Mouse (Mus musculus) liver, embryonic 11.5 days (tissue): ENCODE results near the gene Treml4. TPM values are rescaled to one million over a fixed set of nuclear protein-coding genes. Genes with fewer than 3 reads are reported as not detected.

Source experiments
- ATAC-seq: fragments of 200-750 bp; cut with Nextera tagmentation; replicated peaks from 2 replicates; pipeline ENCODE4 v1.8.0; 2017; ENCODE audit warnings: moderate number of reproducible peaks, mild to moderate bottlenecking, moderate TSS enrichment, moderate library complexity; ENCODE audit not compliant: low FRiP score
- DNase-seq: peaks from one replicate; pipeline ENCODE4 v3.0.0-alpha.2; 2017; ENCODE audit warnings: low spot score
- H3K27ac ChIP-seq: fragments of 300-500 bp; sonication (generic); 2 replicates; pipeline ENCODE4 v1.5.1; 2014; ENCODE audit warnings: mild to moderate bottlenecking, low read depth, low read length, control low read depth
- H3K27me3 ChIP-seq: fragments of 300-500 bp; sonication (generic); replicated peaks from 2 replicates; pipeline ENCODE4 v1.6.1; 2014; ENCODE audit warnings: low read length, mixed read lengths; ENCODE audit not compliant: control insufficient read depth, insufficient read depth
- H3K36me3 ChIP-seq: fragments of 300-500 bp; sonication (generic); 2 replicates; pipeline ENCODE4 v1.6.1; 2014; ENCODE audit warnings: mild to moderate bottlenecking, low read length, moderate library complexity, mixed read lengths; ENCODE audit not compliant: control insufficient read depth, insufficient read depth
- H3K4me1 ChIP-seq: fragments of 300-500 bp; sonication (generic); replicated peaks from 2 replicates; pipeline ENCODE4 v1.6.1; 2014; ENCODE audit warnings: low read length, mixed read lengths; ENCODE audit not compliant: control insufficient read depth, insufficient read depth
- H3K4me2 ChIP-seq: fragments of 300-500 bp; sonication (generic); 2 replicates; pipeline ENCODE4 v1.6.1; 2014; ENCODE audit warnings: mild to moderate bottlenecking, control low read depth, moderate library complexity
- H3K4me3 ChIP-seq: fragments of 300-500 bp; sonication (generic); 2 replicates; pipeline ENCODE4 v1.5.1; 2014; ENCODE audit warnings: low read depth, low read length, control low read depth
- H3K9ac ChIP-seq: fragments of 300-500 bp; sonication (generic); 2 replicates; pipeline ENCODE4 v1.6.1; 2014; ENCODE audit warnings: low read depth, low read length, control low read depth
- H3K9me3 ChIP-seq: fragments of 300-500 bp; sonication (generic); 2 replicates; pipeline ENCODE4 v1.6.1; 2016; ENCODE audit warnings: low read length, inconsistent platforms, mixed read lengths; ENCODE audit not compliant: control insufficient read depth
- WGBS: fragments of 180-500 bp; shearing (Covaris S2); extraction: QIAGEN DNeasy Blood & Tissue Kit; methylation state at CpG from one replicate; pipeline ENCODE4 v1.1.7; 2014; 5-methylcytosine and 5-hydroxymethylcytosine counted together
- polyA plus RNA-seq: library from polyadenylated mRNA; unstranded; fragments of >200 nt; fragmentation: Nextera tagmentation; extraction: Ambion mirVana; gene quantifications from 2 replicates; pipeline ENCODE4 v1.2.1, GENCODE M21; 2014

The Treml4 gene
- polyA plus RNA-seq, 1 experiment from 2014 or later, result 2.9 TPM

DNA sequence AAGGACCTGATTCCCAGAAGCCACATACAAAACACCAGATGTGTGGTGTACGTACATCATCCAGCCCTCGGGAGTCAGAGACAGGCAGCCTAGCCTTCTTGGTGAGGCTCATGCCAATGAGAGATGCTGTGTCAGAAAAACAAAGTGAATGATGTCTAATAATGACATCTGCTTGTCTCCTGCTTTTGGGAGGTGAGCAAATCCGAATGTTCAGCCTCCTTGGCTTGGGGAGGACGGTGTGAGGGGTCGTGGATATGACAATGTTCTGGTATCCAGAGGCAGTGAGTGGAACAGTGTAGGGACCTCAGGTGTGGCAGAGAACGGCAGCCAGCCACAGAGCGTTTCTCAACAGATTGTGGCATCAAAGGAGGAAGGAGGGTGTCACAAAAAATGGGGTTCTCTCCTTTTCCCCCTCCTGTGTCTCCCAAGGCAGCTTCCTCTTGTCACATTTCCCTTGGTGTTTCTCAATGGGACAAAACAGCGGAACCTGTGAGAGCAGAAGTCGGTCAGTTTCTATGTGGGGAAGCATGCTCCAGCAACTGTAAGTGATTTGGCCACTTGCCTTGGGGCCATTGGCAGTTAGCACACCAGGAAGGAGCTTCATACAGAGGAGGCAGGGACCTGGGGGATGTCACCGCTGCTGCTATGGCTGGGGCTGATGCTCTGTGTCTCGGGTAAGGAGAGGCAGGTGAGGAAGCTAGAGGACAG is 16.7 kb upstream of the Treml4 start, which contains the start of gene Trem3:
Gene Trem3 (plus strand): TSS at position 557 of the 708 bp plus-strand sequence.
- Histone ChIP-seq H3K9me3 (no peaks in the 10 kb centered on the region), H3K9ac (no peak within 1 kb of the TSS), H3K4me2 (no peak within 1 kb of the TSS), H3K27me3 (no peaks in the 10 kb centered on the region), H3K36me3 (no peaks in the 10 kb centered on the region), H3K4me3 (no peak within 1 kb of the TSS), H3K27ac (no peak within 1 kb of the TSS), H3K4me1 (no peaks in the 10 kb centered on the region)
- 75% methylated on average over 11 of the region's 11 CpGs for WGBS
- ATAC-seq (no peak), DNase-seq (no peak)

DNA sequence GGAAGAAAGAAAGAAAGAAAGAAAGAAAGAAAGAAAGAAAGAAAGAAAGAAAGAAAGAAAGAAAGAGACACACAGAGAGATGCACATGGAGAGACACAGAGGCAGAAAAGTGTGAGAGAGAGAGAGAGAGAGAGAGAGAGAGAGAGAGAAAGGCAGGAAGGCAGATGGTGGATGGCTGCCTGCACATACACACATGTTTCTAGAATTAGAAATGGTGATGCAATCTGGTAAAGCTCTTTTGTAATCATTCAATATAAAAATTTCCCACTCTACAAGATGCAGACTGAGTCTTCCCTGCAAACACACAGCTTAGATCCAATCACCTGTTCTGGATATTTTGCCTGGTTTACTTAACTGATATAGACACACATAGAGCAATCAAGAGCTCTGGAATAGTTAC is 15.1 kb upstream of the Treml4 start:
- Histone ChIP-seq H3K9ac (no peak overlapping the region), H3K4me2 (no peak overlapping the region), H3K4me3 (no peak overlapping the region), H3K36me3 (no peaks in the 10 kb centered on the region), H3K27ac (no peak overlapping the region), H3K27me3 (no peaks in the 10 kb centered on the region), H3K9me3 (no peaks in the 10 kb centered on the region), H3K4me1 (no peaks in the 10 kb centered on the region)
- ATAC-seq (no peak), DNase-seq (no peak)

DNA sequence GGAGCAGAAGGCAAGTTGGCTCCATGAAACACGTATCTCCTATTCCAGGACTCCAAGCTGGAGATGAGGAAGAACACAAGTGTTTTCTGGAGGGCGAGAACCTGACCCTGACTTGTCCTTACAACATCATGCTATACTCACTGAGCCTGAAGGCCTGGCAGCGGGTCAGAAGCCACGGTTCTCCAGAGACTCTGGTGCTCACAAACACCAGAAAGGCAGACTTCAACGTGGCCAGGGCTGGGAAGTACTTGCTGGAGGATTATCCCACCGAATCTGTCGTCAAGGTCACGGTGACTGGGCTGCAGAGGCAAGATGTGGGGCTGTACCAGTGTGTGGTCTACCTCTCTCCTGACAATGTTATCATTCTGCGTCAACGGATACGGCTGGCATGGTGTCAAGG is 14.6 kb upstream of the Treml4 start:
- H3K4me2 ChIP-seq, result no peak overlapping the region
- no peaks in the 10 kb centered on the region for H3K36me3 ChIP-seq
- 76% methylated on average over 11 of the region's 11 CpGs for WGBS
- H3K4me1 ChIP-seq, result no peaks in the 10 kb centered on the region
- H3K27ac ChIP-seq, result no peak overlapping the region
- no peak for DNase-seq
- no peak for ATAC-seq
- H3K27me3 ChIP-seq, result no peaks in the 10 kb centered on the region
- H3K9me3 ChIP-seq, result no peaks in the 10 kb centered on the region
- H3K9ac ChIP-seq, result no peak overlapping the region
- H3K4me3 ChIP-seq, result no peak overlapping the region

DNA sequence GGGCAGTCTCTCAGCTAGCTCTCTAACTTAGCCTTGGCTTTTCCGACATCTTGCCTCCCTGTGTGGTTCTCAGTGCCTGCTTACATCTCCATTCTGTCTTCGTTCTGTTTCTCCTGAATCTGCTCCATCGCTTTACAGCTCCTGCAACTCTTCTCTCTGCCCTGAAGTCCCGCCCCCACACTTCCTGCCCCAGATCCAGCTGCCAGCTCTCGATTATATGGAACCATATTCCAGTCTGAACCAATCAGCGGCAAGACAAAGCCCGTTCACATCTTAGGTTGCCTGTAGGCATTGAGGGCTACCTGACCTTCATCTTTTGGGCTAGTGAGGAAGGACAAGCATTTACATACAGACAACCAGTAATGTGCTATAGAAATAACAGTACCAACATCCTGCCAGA is 13.5 kb upstream of the Treml4 start:
- Histone ChIP-seq H3K4me3 (no peak overlapping the region), H3K4me2 (no peak overlapping the region), H3K9ac (no peak overlapping the region), H3K9me3 (no peaks in the 10 kb centered on the region), H3K27ac (no peak overlapping the region), H3K4me1 (no peaks in the 10 kb centered on the region), H3K27me3 (no peaks in the 10 kb centered on the region), H3K36me3 (no peaks in the 10 kb centered on the region)
- DNase-seq, result no peak
- WGBS, result 85% methylated on average over 7 of the region's 7 CpGs
- ATAC-seq, result no peak

DNA sequence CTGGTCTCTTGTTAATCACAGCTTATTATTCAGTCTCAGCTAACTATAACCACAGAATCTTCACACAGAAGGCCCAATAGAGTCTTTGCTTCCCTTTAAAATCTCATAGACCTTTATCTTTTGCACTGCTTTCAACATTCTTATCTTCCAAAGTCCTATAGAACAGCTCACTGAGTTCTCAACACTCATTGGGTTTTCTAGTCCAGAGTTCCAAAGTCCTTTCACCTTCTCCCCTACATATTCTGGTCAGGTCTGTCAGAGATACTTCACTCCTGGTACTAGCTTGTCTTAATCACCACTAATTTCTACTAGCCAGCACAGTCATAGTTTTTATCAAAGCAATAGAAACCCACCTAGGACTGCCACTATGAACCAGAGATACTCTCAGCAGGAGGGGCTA is 7.5 kb upstream of the Treml4 start:
- ATAC-seq (no peak), DNase-seq (no peak)
- no peaks in the 10 kb centered on the region for H3K4me1 ChIP-seq
- H3K27ac ChIP-seq, result no peak overlapping the region
- no peak overlapping the region for H3K4me2 ChIP-seq
- H3K27me3 ChIP-seq, result no peaks in the 10 kb centered on the region
- H3K9me3 ChIP-seq, result no peaks in the 10 kb centered on the region
- H3K36me3 ChIP-seq, result no peaks in the 10 kb centered on the region
- H3K4me3 ChIP-seq, result no peak overlapping the region
- H3K9ac ChIP-seq, result no peak overlapping the region

DNA sequence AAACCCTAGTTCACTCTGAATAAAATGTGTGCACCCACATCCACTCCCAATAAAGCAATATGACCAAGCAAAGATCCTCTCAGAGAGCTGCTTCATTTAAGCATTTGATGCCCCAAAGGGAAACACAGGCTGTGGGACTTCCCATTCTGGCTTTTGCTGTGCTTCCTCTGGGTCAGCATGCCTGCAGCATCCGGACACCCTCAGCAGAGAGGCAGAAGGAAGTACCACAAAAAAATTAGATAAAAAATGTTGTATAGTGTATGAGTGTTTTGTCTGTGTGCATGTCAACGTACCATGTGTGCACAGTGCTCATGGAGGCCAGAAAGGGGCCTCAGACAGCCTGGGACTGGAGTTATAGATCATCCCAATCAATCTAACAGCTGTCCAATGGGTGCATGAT is 2.2 kb upstream of the Treml4 start:
- Histone ChIP-seq H3K4me1 (peaks cover 4% of the 10 kb centered on the region; the same call in 1 of the 2 replicates), H3K27me3 (no peaks in the 10 kb centered on the region), H3K9me3 (no peaks in the 10 kb centered on the region), H3K4me2 (no peak overlapping the region), H3K36me3 (no peaks in the 10 kb centered on the region), H3K27ac (no peak overlapping the region), H3K4me3 (no peak overlapping the region), H3K9ac (no peak overlapping the region)
- no peak for DNase-seq
- ATAC-seq, result no peak
- WGBS, result 56% methylated on average over 2 of the region's 2 CpGs

DNA sequence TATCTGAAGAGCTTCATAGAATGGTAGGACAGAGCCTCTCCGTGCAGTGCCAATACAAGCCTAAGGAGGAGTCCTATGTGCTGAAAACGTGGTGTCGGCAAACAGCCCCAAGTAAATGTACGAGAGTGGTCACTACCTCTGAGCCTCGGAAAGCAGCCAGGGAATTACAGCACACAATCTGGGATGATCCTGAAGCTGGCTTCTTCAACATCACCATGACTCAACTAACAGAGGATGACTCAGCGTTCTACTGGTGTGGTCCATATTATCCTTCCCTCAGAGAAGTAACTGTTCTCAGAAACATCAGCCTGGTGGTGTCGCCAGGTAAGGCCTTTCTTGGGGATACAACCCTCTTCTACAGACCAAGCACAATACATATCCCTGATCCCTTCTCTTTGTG is 567 bp downstream of the Treml4 start:
- peak; percentile 29; the same call in 1 of the 2 replicates for ATAC-seq
- WGBS, result 88% methylated on average over 7 of the region's 7 CpGs

DNA sequence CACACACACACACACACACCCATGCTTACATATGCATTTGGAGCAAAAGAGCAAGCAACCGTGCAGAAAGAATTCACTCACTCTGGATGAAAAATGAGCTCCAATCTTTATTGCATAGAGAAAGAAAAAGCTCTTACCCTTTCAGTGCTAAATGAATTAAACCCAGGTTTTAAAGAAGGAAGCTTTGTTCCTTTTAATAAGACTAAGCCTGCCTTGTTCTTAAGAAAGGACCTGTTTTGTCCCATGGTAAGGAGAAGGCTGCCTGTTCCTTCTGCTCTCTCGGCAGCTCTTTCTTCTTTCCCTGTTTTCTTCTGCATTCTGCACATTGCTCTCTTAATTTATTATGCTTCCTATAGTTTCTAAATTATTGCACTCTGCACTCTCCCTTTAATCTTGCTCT is 2.0 kb downstream of the Treml4 start:
- Histone ChIP-seq H3K4me3 (no peak overlapping the region), H3K9me3 (no peaks in the 10 kb centered on the region), H3K4me2 (no peak overlapping the region), H3K36me3 (no peaks in the 10 kb centered on the region), H3K27ac (no peak overlapping the region), H3K9ac (no peak overlapping the region), H3K27me3 (no peaks in the 10 kb centered on the region), H3K4me1 (peaks cover 18% of the 10 kb centered on the region; the same call in 1 of the 2 replicates)
- WGBS, result 50% methylated on average over 2 of the region's 2 CpGs
- no peak for ATAC-seq
- no peak for DNase-seq

More for the DNA sequence above, 567 bp downstream of the Treml4 start:
- Histone ChIP-seq H3K27me3 (no peaks in the 10 kb centered on the region), H3K36me3 (no peaks in the 10 kb centered on the region), H3K9ac (no peak overlapping the region), H3K27ac (no peak overlapping the region), H3K4me2 (no peak overlapping the region), H3K9me3 (no peaks in the 10 kb centered on the region), H3K4me3 (no peak overlapping the region), H3K4me1 (peaks cover 18% of the 10 kb centered on the region; the same call in 1 of the 2 replicates)
- DNase-seq, result no peak

DNA sequence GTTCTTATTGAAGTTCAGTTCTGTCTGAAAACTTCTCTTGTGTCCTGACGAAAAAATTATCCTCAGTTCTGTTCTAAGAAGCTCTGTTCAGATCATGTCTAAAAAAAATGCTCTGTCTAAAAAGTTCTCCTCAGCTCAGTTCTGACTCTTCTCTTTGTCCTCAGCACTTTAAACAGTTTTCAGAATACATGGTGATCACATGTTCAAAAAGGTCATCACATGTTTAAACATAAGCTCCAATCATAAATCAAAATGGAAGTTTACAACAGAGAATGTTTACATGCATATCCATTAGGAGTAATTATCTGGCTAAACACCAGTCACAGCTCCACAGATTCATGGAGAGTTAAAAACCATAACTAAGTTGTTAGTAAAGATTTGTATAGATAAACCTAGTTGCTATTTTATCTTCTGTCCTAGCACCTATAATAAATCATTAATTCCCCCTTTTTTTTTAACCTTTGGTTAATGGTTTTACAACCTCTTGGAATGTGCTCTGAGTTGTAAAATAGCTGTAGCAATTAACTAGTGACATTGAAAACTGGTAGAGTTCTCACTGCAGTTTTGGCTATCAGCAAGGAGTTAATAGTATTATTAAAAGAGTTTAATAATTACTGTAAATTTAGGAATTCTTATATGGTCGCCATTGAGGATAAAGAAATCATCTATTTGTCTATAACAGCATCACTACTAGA is 2.7 kb downstream of the Treml4 start:
- Histone ChIP-seq H3K9me3 (no peaks in the 10 kb centered on the region), H3K4me1 (peaks cover 18% of the 10 kb centered on the region; the same call in 1 of the 2 replicates), H3K4me2 (no peak overlapping the region), H3K27ac (no peak overlapping the region), H3K9ac (no peak overlapping the region), H3K4me3 (no peak overlapping the region), H3K27me3 (no peaks in the 10 kb centered on the region), H3K36me3 (no peaks in the 10 kb centered on the region)
- ATAC-seq, result no peak
- no peak for DNase-seq
- 57% methylated on average over 2 of the region's 2 CpGs for WGBS
